Mouse (Mus musculus) erythroblast, adult 5-6 weeks (primary cell): ENCODE data around the gene March8. TPM values are rescaled to one million over a fixed set of nuclear protein-coding genes. Genes with fewer than 3 reads are reported as not detected.

Source experiments
- ATAC-seq: replicated peaks from 2 replicates; pipeline ENCODE4 v1.8.0; 2016; ENCODE audit warnings: moderate number of reproducible peaks, mild to moderate bottlenecking, moderate TSS enrichment, inconsistent platforms; ENCODE audit not compliant: poor library complexity, low FRiP score, severe bottlenecking
- total RNA-seq, 2 experiments: library from RNA; stranded (forward) in 1 of 2; stranded (reverse) in 1 of 2; fragments of 150-400 nt in 1 of 2; fragments of 200-764, 138-1000 nt in 1 of 2; gene quantifications; 2 replicates each; pipeline versions ENCODE4 v1.2.3 to v1.2.4; 2015 to 2017; ENCODE audit warnings: low replicate concordance in 2 of 2

March8 gene
- total RNA-seq, 2 experiments from 2014 or later: 546 to 1,003 TPM

DNA sequence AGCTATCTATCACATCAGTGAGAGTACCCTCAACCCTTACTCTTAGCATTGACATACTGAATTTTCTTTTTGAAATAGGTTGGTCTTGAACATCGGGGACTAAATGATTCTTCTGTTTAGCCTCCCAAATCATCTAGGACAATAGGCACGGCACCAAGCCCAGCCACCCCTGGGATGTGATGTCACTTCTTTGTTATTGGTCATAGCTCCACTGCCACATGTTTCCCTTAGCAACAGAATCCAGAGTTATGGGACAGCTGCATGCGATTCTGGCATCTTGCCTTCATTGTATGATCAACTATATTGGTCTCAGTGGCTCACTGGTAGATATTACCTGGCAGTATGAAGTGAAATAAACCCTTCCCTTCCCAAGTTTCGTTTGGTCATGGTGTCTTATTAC lies 102.6 kb downstream of the March8 start:
- ATAC-seq: no peak

DNA sequence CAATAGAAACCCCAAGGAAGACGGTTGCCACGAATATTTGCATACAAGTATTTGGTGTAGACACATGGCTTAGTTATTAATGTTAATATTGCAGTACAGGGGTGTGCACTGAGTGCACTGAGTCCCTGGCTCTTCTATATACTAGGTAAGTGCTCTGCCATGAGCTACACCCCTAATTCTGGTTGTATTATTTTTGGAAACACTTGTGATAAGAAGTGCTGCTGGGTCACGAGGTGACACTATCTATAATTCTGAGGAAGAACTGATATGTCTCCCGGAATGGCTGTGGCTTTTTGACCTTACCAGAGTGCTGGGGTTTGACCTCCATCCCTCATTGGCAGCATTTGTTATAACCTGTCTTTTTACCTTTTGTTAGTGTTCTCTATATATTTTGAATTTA lies 103.0 kb downstream of the March8 start:
- no peak for ATAC-seq

DNA sequence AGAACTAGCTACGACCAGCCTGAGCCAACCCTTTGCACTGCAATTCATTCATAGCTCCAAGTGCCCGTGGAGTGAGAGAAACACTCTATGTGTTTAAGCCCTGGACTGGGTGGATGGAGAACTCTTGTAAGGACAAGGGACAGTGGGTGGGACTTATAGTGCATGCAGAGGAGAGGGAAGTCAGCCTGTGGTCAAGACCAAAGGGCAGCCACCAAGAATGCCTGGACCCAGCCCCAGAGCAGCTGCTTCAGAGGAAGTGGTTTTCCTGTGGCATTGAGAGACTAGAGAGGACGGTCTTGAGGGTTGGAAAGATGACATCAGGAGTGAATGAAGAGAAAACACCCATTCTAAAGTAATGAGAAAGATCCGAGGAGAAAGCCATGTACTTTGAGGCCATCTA lies 118.0 kb downstream of the March8 start:
- no peak for ATAC-seq

DNA sequence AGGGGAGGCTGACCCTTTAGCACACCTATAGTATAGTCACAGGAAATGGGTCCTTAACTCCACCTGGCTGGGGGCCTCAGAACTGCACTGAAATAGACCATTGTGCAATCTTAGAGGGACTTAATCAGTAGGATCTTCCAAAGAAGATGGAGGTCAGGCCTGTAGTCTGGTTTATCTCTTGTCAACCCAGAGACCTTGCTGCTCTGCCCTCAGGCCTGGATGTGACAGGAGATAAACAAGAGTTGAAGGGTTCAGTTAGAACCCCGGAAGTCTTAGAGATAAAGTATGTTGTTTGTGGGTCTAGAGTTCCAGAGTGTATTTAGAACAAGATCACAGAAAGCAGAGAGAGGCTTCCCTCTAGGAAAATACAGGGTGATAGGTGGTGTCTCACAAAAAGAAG lies 118.7 kb downstream of the March8 start:
- no peak for ATAC-seq

DNA sequence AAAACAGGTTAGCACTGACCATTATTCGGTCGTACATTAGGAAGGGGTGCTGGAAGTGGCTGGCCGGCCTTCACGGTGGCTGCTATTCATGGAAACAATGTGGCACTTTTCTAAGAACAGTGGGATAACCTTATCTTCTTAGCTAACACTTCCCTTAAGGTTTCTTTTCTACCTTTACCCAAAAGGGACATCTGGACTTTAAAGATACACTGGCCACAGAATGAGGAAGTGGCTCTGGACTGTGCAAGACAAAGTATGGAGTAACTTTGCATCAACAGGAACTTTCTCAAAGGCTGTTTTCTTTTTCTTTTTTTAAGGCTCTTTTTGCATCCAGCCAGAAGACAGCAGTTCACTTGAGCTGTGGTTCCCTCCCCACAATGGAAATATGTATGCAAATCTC lies 120.9 kb downstream of the March8 start:
- ATAC-seq: no peak

Other genes with a start within 250 kb of the March8 start
- 15.5 and 18.3 TPM in 2 replicates for gene Tmcc1, start 144.5 kb upstream of the March8 start, total RNA-seq (2015; ENCODE audit: low replicate concordance)
- gene Tmcc1, start 144.5 kb upstream of the March8 start, total RNA-seq (2017; ENCODE audit: low replicate concordance): 10.7 and 14.7 TPM in 2 replicates
- 26.1 and 30.7 TPM in 2 replicates for gene Washc2, start 130.0 kb upstream of the March8 start, total RNA-seq (2015; ENCODE audit: low replicate concordance)
- gene Washc2, start 130.0 kb upstream of the March8 start, total RNA-seq (2017; ENCODE audit: low replicate concordance): 18.5 and 21.6 TPM in 2 replicates
- gene Zfand4, start 73.8 kb upstream of the March8 start, total RNA-seq (2015; ENCODE audit: low replicate concordance): 3.8 and 17.6 TPM in 2 replicates
- gene Zfand4, start 73.8 kb upstream of the March8 start, total RNA-seq (2017; ENCODE audit: low replicate concordance): 8.4 and 25.7 TPM in 2 replicates
- 29.6 and 33.4 TPM in 2 replicates for gene Alox5, start 123.2 kb downstream of the March8 start, total RNA-seq (2015; ENCODE audit: low replicate concordance)
- 16.6 and 19.0 TPM in 2 replicates for gene Alox5, start 123.2 kb downstream of the March8 start, total RNA-seq (2017; ENCODE audit: low replicate concordance)
- not detected in 2 replicates for gene Olfr211, start 151.1 kb downstream of the March8 start, total RNA-seq (2015; ENCODE audit: low replicate concordance)
- not detected in 2 replicates for gene Olfr211, start 151.1 kb downstream of the March8 start, total RNA-seq (2017; ENCODE audit: low replicate concordance)
- gene Olfr212, start 168.5 kb downstream of the March8 start, total RNA-seq (2015; ENCODE audit: low replicate concordance): not detected in 2 replicates
- not detected in 2 replicates for gene Olfr212, start 168.5 kb downstream of the March8 start, total RNA-seq (2017; ENCODE audit: low replicate concordance)
- not detected in 2 replicates for gene Olfr213, start 200.4 kb downstream of the March8 start, total RNA-seq (2015; ENCODE audit: low replicate concordance)
- 0.14 and 0.43 TPM in 2 replicates for gene Olfr213, start 200.4 kb downstream of the March8 start, total RNA-seq (2017; ENCODE audit: low replicate concordance)
- not detected in 2 replicates for gene Gm5580, start 213.1 kb downstream of the March8 start, total RNA-seq (2015; ENCODE audit: low replicate concordance)
- not detected in 2 replicates for gene Gm5580, start 213.1 kb downstream of the March8 start, total RNA-seq (2017; ENCODE audit: low replicate concordance)
- not detected in 2 replicates for gene Olfr214, start 216.2 kb downstream of the March8 start, total RNA-seq (2015; ENCODE audit: low replicate concordance)
- not detected in 2 replicates for gene Olfr214, start 216.2 kb downstream of the March8 start, total RNA-seq (2017; ENCODE audit: low replicate concordance)
- gene Olfr215, start 246.2 kb downstream of the March8 start, total RNA-seq (2015; ENCODE audit: low replicate concordance): not detected in 2 replicates
- not detected in 2 replicates for gene Olfr215, start 246.2 kb downstream of the March8 start, total RNA-seq (2017; ENCODE audit: low replicate concordance)